Mouse (Mus musculus) G1E (cell line): ENCODE results near the gene Frmpd3.

Source experiments
- CTCF ChIP-seq: IDR thresholded peaks from 2 replicates; pipeline ENCODE4 v1.5.1; 2012; ENCODE audit warnings: low read depth, low read length, inconsistent platforms, mixed read lengths
- GATA1 ChIP-seq: IDR thresholded peaks from 2 replicates; pipeline ENCODE4 v1.6.1; 2012; ENCODE audit warnings: borderline replicate concordance, low read length, inconsistent platforms, mixed read lengths
- GATA2 ChIP-seq: IDR thresholded peaks from 2 replicates; pipeline ENCODE4 v1.6.1; 2012; ENCODE audit warnings: low read depth, low read length, inconsistent platforms, borderline replicate concordance
- POLR2AphosphoS5 ChIP-seq: IDR thresholded peaks from 2 replicates; pipeline ENCODE4 v1.6.1; 2012; ENCODE audit warnings: low read depth, low read length, inconsistent platforms; ENCODE audit not compliant: insufficient replicate concordance
- TAL1 ChIP-seq: conservative IDR thresholded peaks from 2 replicates; pipeline ENCODE4 v1.6.1; 2012; ENCODE audit warnings: low read depth, low read length, inconsistent platforms, mixed read lengths

- TF ChIP-seq CTCF (no peak), TAL1 (no peak), GATA1 (no peak), GATA2 (no peak), POLR2AphosphoS5 (no peak)
Measured at GRCm38 (mm10) chrX:140427124-140427523, 85.1 kb downstream of the Frmpd3 start.
